Mouse (Mus musculus): ENCODE data around the gene Ywhag. TPM values are rescaled to one million over a fixed set of nuclear protein-coding genes. Genes with fewer than 3 reads are reported as not detected.

Ywhag gene
- polyA plus RNA-seq, 1 experiment from 2014 or later = 156 TPM

- Histone ChIP-seq H3K4me3 (no peak overlapping the region), H3K27ac (peak overlapping the region; percentile 20; the same call in 1 of the 2 replicates), H3K4me2 (no peak overlapping the region), H3K27me3 (no peaks in the 10 kb centered on the region), H3K36me3 (peaks cover 47% of the 10 kb centered on the region), H3K4me1 (peaks cover 36% of the 10 kb centered on the region), H3K9ac (no peak overlapping the region), H3K9me3 (no peaks in the 10 kb centered on the region)
- 87% methylated on average over 16 of the region's 16 CpGs for WGBS
- no peak for ATAC-seq (ENCODE audit: borderline replicate concordance, extremely low read depth, low FRiP score, low TSS enrichment)
These were observed 25.4 kb downstream of the Ywhag start for GRCm38 (mm10) chr5:135908989-135909388.

- Histone ChIP-seq H3K4me3 (no peak overlapping the region), H3K4me1 (peaks cover 43% of the 10 kb centered on the region), H3K36me3 (peaks cover 47% of the 10 kb centered on the region), H3K4me2 (no peak overlapping the region), H3K27me3 (no peaks in the 10 kb centered on the region), H3K9me3 (no peaks in the 10 kb centered on the region), H3K27ac (0 out of 2 replicates have a peak overlapping the region, but pooled peaks have one; percentile 63), H3K9ac (no peak overlapping the region)
- 83% methylated on average over 12 of the region's 12 CpGs for WGBS
- ATAC-seq (ENCODE audit: borderline replicate concordance, extremely low read depth, low FRiP score, low TSS enrichment) = no peak
These were observed 26.2 kb downstream of the Ywhag start for GRCm38 (mm10) chr5:135908185-135908584.

- no peak overlapping the region for H3K4me3 ChIP-seq
- H3K9ac ChIP-seq = no peak overlapping the region
- 62% methylated on average over 13 of the region's 13 CpGs for WGBS
- H3K27ac ChIP-seq = peak overlapping the region; percentile 63
- H3K4me2 ChIP-seq = no peak overlapping the region
- H3K4me1 ChIP-seq = peaks cover 45% of the 10 kb centered on the region
- H3K36me3 ChIP-seq = peaks cover 47% of the 10 kb centered on the region
- no peaks in the 10 kb centered on the region for H3K27me3 ChIP-seq
- no peaks in the 10 kb centered on the region for H3K9me3 ChIP-seq
- no peak for ATAC-seq (ENCODE audit: borderline replicate concordance, extremely low read depth, low FRiP score, low TSS enrichment)
These were observed 27.2 kb downstream of the Ywhag start for GRCm38 (mm10) chr5:135907256-135907655.

GRCm38 (mm10) chr5:135906846-135907245 is 27.6 kb downstream of the Ywhag start:
- Histone ChIP-seq H3K4me1 (peaks cover 45% of the 10 kb centered on the region), H3K36me3 (peaks cover 45% of the 10 kb centered on the region), H3K9ac (no peak overlapping the region), H3K4me2 (no peak overlapping the region), H3K27me3 (no peaks in the 10 kb centered on the region), H3K4me3 (no peak overlapping the region), H3K9me3 (no peaks in the 10 kb centered on the region), H3K27ac (peak overlapping the region; percentile 63)
- WGBS = 41% methylated on average over 4 of the region's 4 CpGs
- peak; percentile 27; the same call in 1 of the 2 replicates for ATAC-seq (ENCODE audit: borderline replicate concordance, extremely low read depth, low FRiP score, low TSS enrichment)

DNA sequence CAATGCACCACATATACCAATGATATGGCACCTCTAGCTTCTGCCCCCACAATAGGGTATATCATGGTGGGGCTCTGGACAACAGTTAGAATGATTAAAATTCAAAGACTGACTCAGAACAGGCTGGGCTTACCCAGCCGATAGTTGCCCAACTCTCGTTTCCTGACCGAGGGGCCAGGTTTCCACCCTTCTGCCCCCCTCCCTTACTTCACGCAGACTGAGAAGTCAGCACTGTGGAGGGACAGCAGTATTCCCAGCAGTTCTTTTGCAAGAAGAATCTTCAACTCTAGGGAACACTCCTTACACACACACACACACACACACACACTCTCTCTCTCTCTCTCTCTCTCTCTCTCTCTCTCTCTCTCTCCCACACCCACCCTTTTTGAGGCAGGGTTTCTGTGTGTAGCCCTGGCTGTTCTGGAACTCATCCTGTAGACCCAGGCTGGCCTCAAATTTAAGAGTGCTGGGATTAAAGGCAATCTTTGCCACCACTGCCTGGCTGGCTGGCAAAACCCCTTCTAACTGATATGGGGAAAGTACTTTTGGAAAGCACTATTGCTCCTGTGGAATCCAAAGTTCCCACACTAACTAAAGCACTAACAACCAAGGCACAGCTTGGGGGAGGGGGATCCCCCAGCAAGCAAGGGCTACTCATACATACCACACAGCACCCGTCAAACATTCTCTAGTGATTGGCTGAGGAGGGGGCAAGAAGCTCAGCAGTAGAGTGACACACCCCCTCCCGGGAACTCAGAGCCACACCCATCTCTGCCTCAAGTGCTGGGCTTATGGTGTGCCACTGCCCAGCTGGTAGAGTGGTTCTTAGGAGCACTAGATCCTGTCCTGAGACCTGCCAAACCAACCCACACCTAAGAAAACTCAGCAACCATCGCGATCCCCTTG is 28.8 kb downstream of the Ywhag start:
- Histone ChIP-seq H3K4me2 (no peak overlapping the region), H3K27me3 (no peaks in the 10 kb centered on the region), H3K9me3 (no peaks in the 10 kb centered on the region), H3K27ac (peak overlapping the region; percentile 51), H3K4me3 (no peak overlapping the region), H3K4me1 (peaks cover 45% of the 10 kb centered on the region), H3K9ac (no peak overlapping the region), H3K36me3 (peaks cover 33% of the 10 kb centered on the region)
- WGBS = 40% methylated on average over 8 of the region's 8 CpGs
- no peak for ATAC-seq (ENCODE audit: borderline replicate concordance, extremely low read depth, low FRiP score, low TSS enrichment)

GRCm38 (mm10) chr5:135904259-135904658 is 30.2 kb downstream of the Ywhag start:
- Histone ChIP-seq H3K4me1 (peaks cover 45% of the 10 kb centered on the region), H3K9ac (no peak overlapping the region), H3K27me3 (no peaks in the 10 kb centered on the region), H3K4me3 (no peak overlapping the region), H3K4me2 (peak overlapping the region; percentile 81), H3K9me3 (no peaks in the 10 kb centered on the region), H3K27ac (peak overlapping the region; percentile 77; the same call in 1 of the 2 replicates), H3K36me3 (peaks cover 21% of the 10 kb centered on the region; the same call in 1 of the 2 replicates)
- ATAC-seq (ENCODE audit: borderline replicate concordance, extremely low read depth, low FRiP score, low TSS enrichment) = no peak
- 57% methylated on average over 5 of the region's 5 CpGs for WGBS

DNA sequence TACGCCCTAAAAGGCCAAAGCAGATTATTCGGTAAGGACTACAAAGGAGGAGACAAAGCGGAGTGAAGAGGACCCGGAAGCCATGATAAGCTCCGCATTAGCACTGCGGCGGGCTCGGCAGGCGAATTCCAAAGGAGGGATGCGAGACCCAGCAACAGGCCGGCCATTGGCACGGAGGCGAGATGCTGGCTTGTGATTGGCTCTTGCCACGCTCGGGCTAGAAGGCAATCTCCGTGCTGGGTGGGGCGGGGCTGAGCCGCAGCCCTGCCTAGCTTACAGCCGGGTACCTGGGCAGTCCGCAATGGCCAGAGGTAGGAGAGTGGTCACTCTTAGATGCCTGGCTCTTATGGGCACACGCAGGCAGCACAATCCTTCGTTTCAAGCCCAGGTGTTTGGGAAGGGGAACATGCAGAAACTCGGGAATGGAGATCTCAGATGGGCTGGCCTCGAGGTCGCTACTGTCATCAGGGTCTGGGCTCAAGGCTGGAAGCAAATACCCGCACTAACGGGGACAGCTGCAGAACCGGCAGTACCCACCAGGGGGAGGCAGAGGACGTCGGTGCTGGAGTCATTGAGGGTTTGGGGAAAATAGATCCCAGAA is 30.8 kb downstream of the Ywhag start:
- peak; percentile 94 for ATAC-seq (ENCODE audit: borderline replicate concordance, extremely low read depth, low FRiP score, low TSS enrichment)
- Histone ChIP-seq H3K36me3 (peaks cover 15% of the 10 kb centered on the region; the same call in 1 of the 2 replicates), H3K4me2 (peak overlapping the region; percentile 81), H3K27me3 (no peaks in the 10 kb centered on the region), H3K9ac (peak overlapping the region; percentile 33; the same call in 1 of the 2 replicates), H3K4me1 (peaks cover 42% of the 10 kb centered on the region), H3K4me3 (peak overlapping the region; percentile 41), H3K9me3 (no peaks in the 10 kb centered on the region), H3K27ac (peak overlapping the region; percentile 77)
- under 1% methylated on average over 30 of the region's 30 CpGs for WGBS

- Histone ChIP-seq H3K27me3 (no peaks in the 10 kb centered on the region), H3K9me3 (no peaks in the 10 kb centered on the region), H3K9ac (no peak overlapping the region), H3K27ac (peak overlapping the region; percentile 55; the same call in 1 of the 2 replicates), H3K4me3 (peak overlapping the region; percentile 41), H3K36me3 (peaks cover 10% of the 10 kb centered on the region; the same call in 1 of the 2 replicates), H3K4me1 (peaks cover 42% of the 10 kb centered on the region), H3K4me2 (peak overlapping the region; percentile 81)
- no peak for ATAC-seq (ENCODE audit: borderline replicate concordance, extremely low read depth, low FRiP score, low TSS enrichment)
- 31% methylated on average over 7 of the region's 7 CpGs for whole genome bisulfite sequencing
These were observed 31.4 kb downstream of the Ywhag start for GRCm38 (mm10) chr5:135903058-135903457.

DNA sequence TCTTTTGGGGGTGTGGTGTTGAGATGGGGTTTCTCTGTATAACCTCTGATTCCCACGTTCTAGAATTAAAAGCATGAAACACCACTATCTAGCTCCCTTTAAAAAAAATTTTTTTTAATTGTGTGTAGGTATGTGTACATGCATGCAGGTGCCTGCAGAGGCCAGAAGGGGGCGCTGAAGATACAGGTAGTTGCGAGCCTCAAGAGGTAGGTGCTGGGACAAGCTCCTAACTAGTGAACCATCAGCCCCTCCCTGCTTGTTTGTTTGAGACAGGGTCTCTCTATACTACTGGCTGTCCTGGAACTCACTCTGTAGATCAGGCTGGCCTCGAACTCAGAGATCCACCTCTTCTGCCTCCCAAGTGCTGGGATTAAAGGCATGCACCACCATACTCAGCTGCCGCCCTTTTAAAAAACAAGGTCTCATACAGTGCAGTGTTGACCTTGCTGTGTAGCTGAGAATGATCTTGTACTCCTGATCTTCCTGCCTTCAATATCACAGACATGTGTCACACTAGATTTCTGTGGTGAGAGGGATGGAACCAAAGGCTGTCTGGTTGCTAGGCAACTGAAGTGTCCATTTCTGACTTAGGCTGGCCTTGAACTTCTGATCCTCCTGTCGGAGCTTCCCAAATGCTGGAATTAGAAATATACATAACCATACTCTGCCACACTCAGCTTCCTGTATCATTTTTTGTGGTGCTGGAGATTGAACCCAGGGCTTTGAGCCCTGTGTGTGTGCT is 32.9 kb downstream of the Ywhag start:
- Histone ChIP-seq H3K9ac (no peak overlapping the region), H3K4me3 (no peak overlapping the region), H3K27ac (no peak overlapping the region), H3K4me1 (peaks cover 29% of the 10 kb centered on the region), H3K36me3 (no peaks in the 10 kb centered on the region), H3K4me2 (no peak overlapping the region), H3K27me3 (no peaks in the 10 kb centered on the region), H3K9me3 (no peaks in the 10 kb centered on the region)
- ATAC-seq (ENCODE audit: borderline replicate concordance, extremely low read depth, low FRiP score, low TSS enrichment) = no peak
- 59% methylated on average over 6 of the region's 6 CpGs for WGBS

DNA sequence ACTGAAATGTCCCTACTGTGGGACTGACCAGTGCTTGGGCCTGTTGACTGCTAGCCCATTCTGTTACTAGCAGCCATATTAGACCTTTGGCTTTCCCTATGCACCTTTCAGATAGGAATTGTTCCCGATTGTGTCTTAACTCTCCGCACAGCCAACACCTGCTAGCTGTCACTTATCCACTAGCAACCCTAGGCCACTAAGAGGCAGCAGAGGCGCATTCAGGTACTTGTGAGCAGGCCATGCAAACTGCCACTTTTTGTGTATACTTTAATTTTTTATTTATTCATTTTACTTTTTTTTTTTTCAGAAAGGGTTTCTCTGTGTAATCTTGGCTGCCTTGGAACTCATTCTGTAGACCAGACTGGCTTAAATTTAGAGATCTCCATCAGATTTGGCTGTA is 33.7 kb downstream of the Ywhag start:
- Histone ChIP-seq H3K27me3 (no peaks in the 10 kb centered on the region), H3K9me3 (no peaks in the 10 kb centered on the region), H3K4me3 (no peak overlapping the region), H3K27ac (no peak overlapping the region), H3K4me2 (no peak overlapping the region), H3K9ac (no peak overlapping the region), H3K4me1 (peaks cover 23% of the 10 kb centered on the region), H3K36me3 (no peaks in the 10 kb centered on the region)
- ATAC-seq (ENCODE audit: borderline replicate concordance, extremely low read depth, low FRiP score, low TSS enrichment) = no peak
- 82% methylated on average over 3 of the region's 3 CpGs for WGBS

DNA sequence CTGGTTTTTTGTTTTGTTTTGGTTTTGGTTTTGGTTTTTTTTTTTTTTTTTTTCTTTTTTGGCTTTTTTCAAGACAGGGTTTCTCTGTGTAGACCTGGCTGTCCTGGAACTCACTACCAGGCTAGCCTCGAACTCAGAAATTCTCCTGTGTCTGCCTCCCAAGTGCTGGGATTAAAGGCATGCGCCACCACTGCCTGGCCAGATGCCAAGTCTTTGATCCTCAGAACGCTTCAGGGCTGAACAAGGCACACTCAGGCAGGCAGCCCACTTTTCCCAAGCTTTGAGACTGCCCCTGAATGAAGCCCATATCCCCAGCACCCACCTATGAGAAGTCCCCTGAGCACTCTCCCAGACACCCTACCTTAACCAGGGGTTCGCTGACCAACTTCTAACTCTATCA is 34.6 kb downstream of the Ywhag start:
- Histone ChIP-seq H3K27me3 (no peaks in the 10 kb centered on the region), H3K4me2 (no peak overlapping the region), H3K9ac (no peak overlapping the region), H3K27ac (no peak overlapping the region), H3K36me3 (no peaks in the 10 kb centered on the region), H3K4me3 (no peak overlapping the region), H3K4me1 (peaks cover 15% of the 10 kb centered on the region; the same call in 1 of the 2 replicates), H3K9me3 (no peaks in the 10 kb centered on the region)
- WGBS = 44% methylated on average over 4 of the region's 4 CpGs
- no peak for ATAC-seq (ENCODE audit: borderline replicate concordance, extremely low read depth, low FRiP score, low TSS enrichment)
